Mouse (Mus musculus) mouse embryonic stem cell (cell line): ENCODE results near the gene Mettl26.

Source experiments
- in situ Hi-C, 2 experiments: fragments of 300-500 bp; cut with MboI; formaldehyde crosslinking; loops; 1 replicate in 1 of 2; 3 replicates in 1 of 2; pipeline ENCODE4 v1.14.3; 2019 to 2020; ENCODE audit warnings: low sequenced_read_pairs in 2 of 2, low pct_unique_long_range_greater_than_20kb in 1 of 2, mixed read lengths in 1 of 2; ENCODE audit not compliant: unreplicated experiment in 1 of 2

The Mettl26 gene

DNA sequence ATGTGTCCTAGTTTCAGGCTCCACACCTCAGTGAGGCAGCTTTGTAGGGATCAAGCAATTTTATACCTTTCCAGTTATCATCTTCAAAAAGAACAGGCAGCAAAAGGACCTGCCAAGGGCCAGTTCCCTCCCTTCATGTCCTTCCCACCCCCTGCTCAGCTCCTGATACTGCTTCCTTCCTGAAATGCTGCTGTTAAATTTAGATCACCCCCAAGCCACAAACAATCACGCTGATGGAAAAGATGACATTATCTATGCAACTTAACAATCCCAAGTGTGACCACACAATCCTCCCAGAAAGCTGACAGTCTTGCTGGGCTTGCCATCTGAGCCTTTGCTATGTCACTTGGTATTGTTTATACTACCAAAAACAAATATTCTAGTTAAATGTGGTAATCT is 39.0 kb downstream of the Mettl26 start:
- in situ Hi-C loops, result no loop called here

DNA sequence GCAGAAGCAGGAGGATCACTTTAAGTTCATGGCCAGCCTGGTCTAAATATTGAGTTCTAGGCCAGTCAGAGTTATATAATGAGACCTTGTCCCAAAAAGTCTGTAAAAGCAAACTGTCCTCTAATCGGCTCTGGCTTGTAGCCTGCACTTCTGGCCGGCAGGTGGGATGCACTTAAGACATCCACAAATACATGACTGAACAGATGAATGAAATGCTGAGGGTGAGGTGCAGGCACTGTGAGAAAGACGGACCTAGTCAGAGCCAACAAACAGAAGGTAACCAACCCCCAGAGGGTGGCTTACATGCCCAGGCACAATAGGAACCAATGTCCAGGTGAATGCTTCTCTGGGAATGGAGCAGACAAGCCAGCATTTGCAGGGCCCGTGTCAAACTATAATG is 39.4 kb downstream of the Mettl26 start:
- in situ Hi-C loops, result no loop called here

GRCm38 (mm10) chr17:25916931-25917647 is 42.2 kb downstream of the Mettl26 start:
- in situ Hi-C loops, result no loop called here

DNA sequence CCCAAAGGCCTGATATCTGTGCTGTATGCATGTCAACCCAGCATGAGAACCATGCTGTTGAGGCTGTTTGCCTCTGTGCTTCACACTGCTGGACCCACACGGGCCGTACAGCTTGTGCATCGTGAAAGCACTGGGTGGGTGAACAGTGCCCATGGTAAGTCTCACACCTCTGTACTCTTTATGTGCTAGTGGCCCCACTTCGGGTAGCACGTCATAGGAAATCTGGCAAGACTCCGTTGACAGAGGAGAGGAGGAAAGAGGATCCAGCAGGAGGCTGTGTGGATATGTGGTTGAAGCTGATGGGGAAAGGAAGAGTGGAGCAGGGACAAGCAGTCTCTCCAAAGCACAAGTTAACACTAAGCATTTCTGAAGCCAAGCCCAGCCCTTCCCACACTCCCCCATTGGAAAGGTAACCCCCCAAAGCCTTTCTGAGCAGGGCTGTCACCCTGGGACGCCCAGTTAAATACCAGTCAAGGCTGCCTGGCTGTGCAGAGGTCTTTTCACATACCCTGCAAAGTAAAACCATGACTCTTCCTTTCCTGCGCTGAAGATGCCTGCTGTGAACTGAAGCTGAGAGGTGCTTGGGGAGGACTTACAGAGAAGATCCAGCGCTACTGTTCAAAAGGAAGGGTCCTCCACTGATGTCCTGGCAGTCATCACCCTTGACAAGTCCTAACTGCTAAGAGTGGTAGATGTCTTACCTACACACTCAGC is 43.3 kb downstream of the Mettl26 start:
- in situ Hi-C loops, result no loop called here

DNA sequence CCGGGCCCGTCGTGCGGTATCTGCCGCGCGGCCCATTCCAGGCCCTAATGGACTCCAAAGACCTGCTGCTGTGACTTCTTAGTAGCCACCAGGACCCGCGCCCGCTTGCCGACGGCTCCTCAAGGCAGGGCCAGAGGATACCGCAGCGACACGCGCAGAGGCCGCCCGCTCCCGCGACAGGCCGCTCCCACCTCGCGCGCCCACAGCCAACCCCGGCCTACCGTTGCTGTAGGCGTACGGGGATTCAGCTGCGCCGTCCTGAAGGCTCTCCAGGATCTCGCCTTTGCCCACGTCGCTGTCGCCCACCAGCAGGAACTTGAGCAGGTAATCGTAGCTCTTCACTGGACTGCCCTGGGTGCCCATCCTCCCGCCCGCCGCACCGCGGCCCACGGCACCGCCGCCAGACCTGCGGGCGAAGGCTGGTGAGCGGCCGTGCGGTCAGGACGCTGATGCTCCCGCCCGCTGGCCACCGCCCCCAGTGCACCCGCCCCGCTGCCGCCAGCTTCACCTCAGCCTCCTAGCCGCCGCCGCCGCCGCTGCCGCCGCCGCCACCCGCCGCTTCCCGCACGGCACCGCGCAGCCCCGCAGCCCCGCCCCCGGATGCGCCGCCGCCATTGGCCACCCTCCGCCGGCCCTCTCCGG is 44.4 kb downstream of the Mettl26 start, which contains the start of gene Rab40c:
TSS of gene Rab40c (minus strand) at position 584 of the 642 bp plus-strand sequence.
- in situ Hi-C loops, result no loop called here

DNA sequence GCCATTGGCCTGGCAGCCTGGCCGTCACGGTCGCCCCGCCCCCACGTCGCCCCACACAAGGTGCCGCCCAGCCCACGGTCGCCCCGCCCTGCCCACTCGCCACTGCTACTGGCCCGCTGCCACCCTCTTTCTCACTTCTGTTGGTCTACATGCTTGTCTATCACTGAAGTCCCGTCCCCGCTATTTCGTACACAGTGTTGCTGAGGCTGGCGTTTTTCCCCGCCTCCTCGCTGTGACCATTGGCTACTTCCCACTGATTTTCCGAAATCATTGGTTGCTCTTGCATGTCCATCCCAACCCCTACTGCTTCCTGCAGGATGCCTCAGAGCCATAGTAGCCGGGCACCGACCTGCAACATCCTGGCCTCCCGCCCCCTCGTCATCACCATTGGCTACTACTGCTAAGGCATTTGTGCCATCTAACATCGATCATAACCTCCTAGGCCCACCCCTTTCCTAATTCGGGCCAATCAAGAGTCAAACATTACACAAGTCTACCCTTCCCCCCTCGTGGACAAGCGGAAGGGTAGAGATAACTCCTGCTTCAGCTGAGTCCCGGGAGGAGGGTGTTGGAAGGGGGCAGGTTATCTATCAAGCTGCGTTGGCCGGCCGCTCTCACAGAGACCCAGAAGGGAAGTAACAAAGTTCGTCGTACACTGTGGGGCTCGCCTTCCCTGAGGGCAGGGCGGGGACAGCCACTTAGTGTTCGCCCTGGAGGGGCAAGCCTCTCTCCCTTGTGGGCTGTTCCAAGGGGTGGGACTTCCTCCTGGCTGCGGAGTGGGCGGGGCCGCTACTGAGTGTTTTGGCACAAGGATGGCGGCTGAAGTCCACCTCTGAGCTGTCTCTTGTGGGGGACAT is 45.1 kb downstream of the Mettl26 start:
- in situ Hi-C loops, result no loop called here

DNA sequence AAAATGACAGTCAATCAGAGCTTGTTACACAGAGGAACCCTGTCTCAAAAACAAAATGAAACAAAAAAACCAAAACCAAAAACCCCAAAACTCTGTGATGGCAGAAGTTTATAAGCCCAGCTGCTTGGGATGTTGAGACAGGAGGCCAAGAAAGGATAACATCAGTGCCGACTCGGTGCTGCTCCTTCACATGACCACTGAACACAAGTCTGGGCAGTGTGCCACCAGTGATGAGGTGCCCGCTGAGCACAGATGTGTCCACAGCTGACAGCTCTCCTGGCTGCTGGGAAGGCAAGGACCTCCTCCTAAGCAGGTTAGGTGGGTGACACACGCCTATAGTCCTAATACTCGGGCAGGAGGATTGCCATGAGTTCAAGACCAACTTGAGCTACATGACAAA is 47.2 kb downstream of the Mettl26 start:
- in situ Hi-C loops, result no loop called here

- in situ Hi-C loops, result no loop called here
Observed at GRCm38 (mm10) chr17:25925348-25925747, 50.5 kb downstream of the Mettl26 start.
